Mouse (Mus musculus): Measurements from ENCODE around the gene Dhx37. TPM values are rescaled to one million over a fixed set of nuclear protein-coding genes. Genes with fewer than 3 reads are reported as not detected.
A peak's percentile ranks its signal among the peaks of the same experiment; 100 is the strongest.
"Not testable (repeated sequence)": the region's sequence is repeated elsewhere in the genome, so short reads cannot be mapped to it uniquely, and the experiment has no call there.

Dhx37 gene
- total RNA-seq, 1 experiment: 24.7 TPM

DNA sequence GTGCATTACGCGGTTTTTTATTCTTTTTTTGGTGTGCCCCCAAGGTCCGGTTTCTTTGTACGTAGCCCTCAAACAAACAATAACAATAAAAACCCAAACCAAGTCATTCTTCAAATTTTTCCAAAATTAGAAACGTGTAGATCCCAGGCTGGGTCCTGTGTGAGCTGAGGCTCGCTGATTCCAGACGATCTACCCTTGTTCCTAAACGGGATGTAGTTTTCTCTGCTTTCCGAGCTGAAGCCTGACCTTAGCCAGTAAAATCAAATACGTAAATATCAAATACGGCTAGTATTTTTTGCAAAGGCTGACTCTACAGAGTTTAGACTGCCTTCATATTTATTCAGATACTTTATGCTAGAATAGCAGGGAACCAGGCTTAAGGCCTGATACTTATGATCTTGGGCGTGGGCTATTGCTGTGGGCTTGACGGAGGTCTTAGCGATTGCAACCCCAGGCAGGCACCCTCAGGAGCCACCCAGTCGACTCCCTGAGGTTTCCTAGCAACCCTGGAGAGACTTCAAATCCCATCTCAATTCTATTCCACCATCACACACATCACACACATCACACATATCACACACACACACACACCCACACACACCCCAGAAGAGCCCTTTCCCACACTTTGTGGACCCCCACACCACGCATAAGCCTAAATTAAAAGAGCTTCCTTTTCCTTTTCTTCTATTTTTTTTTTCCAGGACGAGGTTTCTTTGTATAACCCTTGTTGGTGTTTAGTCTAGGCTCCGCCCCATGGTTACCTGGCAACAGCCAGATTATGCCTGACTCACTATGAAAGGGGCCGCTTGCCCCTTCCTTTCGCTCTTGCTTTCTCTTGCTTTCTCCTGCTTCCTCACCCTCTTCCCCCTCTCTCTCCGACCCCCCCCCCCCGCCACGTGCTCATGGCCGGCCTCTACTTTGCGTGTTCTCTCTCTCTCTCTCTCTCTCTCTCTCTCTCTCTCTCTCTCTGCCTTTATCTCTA lies 40.0 kb downstream of the Dhx37 start:
- H3K4me1 ChIP-seq (ENCODE audit: control insufficient read depth in 2 of 2, insufficient read depth in 2 of 2, low read length in 2 of 2, poor library complexity in 1 of 2): peaks cover 3 to 7% of the 10 kb centered on the region in 2 experiments; a peak in 2 of 4 replicates
- in situ Hi-C loops (cut with MboI; ENCODE audit: low sequenced_read_pairs in 2 of 2, unreplicated experiment in 2 of 2): no loop called here
- H3K36me3 ChIP-seq (ENCODE audit: control insufficient read depth, insufficient read depth, low read length, poor library complexity, severe bottlenecking): peaks cover 2% of the 10 kb centered on the region; the same call in 1 of the 2 replicates
- H3K9ac ChIP-seq (ENCODE audit: insufficient read depth, low read depth, low read length, poor library complexity, severe bottlenecking): peak overlapping the region; percentile 75
- TF ChIP-seq MAFK (IDR thresholded peaks at IDR 0.05; ENCODE audit: insufficient read depth, low read depth, low read length): 0 out of 2 replicates have a peak, but pooled peaks have one; percentile 9
- no peak; the same call in 1 of the 2 replicates for TF ChIP-seq CHD2 (IDR thresholded peaks at IDR 0.05; ENCODE audit: low read depth, low read length)
- peak; percentile 87 for TF ChIP-seq ZNF384 (IDR thresholded peaks at IDR 0.05; ENCODE audit: low read depth, low read length)
- no peaks in the 10 kb centered on the region for H3K9me3 ChIP-seq (ENCODE audit: control insufficient read depth, insufficient read depth, low read depth, low read length)
- peak overlapping the region; percentile 31 to 44; a peak in 3 of 4 replicates for H3K4me3 ChIP-seq (ENCODE audit: insufficient read depth in 1 of 2, low read depth in 1 of 2, low read length in 2 of 2, poor library complexity in 1 of 2, severe bottlenecking in 1 of 2)
- peak overlapping the region; percentile 98 for H3K27ac ChIP-seq (ENCODE audit: insufficient read depth, low read depth, low read length, poor library complexity, severe bottlenecking)
- DNase-seq (ENCODE audit: low read depth, low spot score): peak; percentile 79

DNA sequence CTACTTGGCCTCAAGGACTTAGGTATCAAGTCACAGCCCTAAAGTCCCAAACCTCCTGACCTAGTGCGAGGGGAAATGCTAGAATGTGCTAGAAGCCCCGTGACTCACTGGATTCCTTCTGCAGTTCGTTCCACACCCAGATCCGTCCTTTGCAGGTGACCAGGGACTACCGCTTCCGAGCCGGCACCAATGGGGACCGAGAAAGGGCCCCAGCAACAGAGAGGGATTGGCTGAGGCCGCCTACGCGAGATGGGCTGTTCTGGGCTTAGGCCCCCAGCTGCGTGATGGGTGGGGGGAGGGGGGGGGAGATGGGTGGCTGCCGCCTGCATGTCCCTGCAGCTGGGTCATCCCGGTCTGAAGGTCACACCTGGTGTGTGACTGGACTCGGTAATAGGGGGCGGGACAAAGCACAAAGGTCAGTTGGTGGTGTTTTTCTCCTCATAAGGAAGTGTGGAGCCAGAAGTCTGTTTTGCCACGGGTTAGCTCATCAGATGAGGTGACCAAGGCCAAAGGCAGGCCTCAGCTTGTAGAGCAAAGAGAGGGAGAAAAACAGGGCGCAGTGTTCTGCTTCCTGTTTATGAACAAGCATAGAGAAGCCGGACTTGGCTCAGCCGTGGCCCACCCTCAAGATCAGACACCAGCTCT lies 40.8 kb downstream of the Dhx37 start:
- in situ Hi-C loops (cut with MboI; ENCODE audit: low sequenced_read_pairs in 2 of 2, unreplicated experiment in 2 of 2): no loop called here
- Histone ChIP-seq H3K4me1 (ENCODE audit: control insufficient read depth in 2 of 2, insufficient read depth in 2 of 2, low read length in 2 of 2, poor library complexity in 1 of 2) (peaks cover 3 to 7% of the 10 kb centered on the region in 2 experiments; a peak in 2 of 4 replicates), H3K9ac (ENCODE audit: insufficient read depth, low read depth, low read length, poor library complexity, severe bottlenecking) (peak overlapping the region; percentile 75), H3K36me3 (ENCODE audit: control insufficient read depth, insufficient read depth, low read length, poor library complexity, severe bottlenecking) (peaks cover 10% of the 10 kb centered on the region), H3K9me3 (ENCODE audit: control insufficient read depth, insufficient read depth, low read depth, low read length) (no peaks in the 10 kb centered on the region), H3K27ac (ENCODE audit: insufficient read depth, low read depth, low read length, poor library complexity, severe bottlenecking) (peak overlapping the region; percentile 98), H3K4me3 (ENCODE audit: insufficient read depth in 1 of 2, low read depth in 1 of 2, low read length in 2 of 2, poor library complexity in 1 of 2, severe bottlenecking in 1 of 2) (peak overlapping the region; percentile 31 to 44; a peak in 3 of 4 replicates)
- peak; percentile 96 for DNase-seq (ENCODE audit: low read depth, low spot score)
- TF ChIP-seq HCFC1 (IDR thresholded peaks at IDR 0.05; ENCODE audit: borderline replicate concordance, insufficient read depth, low read length) (no peak), CHD2 (IDR thresholded peaks at IDR 0.05; ENCODE audit: low read depth, low read length) (peak; percentile 68), MAFK (IDR thresholded peaks at IDR 0.05; ENCODE audit: insufficient read depth, low read depth, low read length) (peak; percentile 56)

DNA sequence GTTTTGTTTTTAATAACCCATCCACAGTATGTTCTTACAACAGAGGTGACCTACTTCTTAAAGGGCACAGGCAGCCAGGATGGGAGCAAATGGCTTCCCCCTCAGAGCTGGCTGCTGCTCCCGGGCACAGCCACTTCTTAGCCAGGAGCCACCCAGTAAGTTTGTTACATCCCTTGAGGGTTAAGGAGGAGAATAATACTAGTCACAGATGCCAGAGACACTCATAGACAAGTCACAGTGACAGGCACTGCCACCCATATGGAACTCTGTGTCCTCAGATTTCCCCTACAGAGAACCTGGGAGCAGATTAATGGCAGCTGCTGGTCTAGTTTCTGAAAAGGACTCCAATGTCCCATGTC lies 41.3 kb downstream of the Dhx37 start:
- in situ Hi-C loops (cut with MboI; ENCODE audit: low sequenced_read_pairs in 2 of 2, unreplicated experiment in 2 of 2): no loop called here
- Histone ChIP-seq H3K27ac (ENCODE audit: insufficient read depth, low read depth, low read length, poor library complexity, severe bottlenecking) (peak overlapping the region; percentile 98), H3K36me3 (ENCODE audit: control insufficient read depth, insufficient read depth, low read length, poor library complexity, severe bottlenecking) (peaks cover 12% of the 10 kb centered on the region), H3K4me1 (ENCODE audit: control insufficient read depth in 2 of 2, insufficient read depth in 2 of 2, low read length in 2 of 2, poor library complexity in 1 of 2) (peaks cover 3 to 7% of the 10 kb centered on the region in 2 experiments; a peak in 2 of 4 replicates), H3K9me3 (ENCODE audit: control insufficient read depth, insufficient read depth, low read depth, low read length) (no peaks in the 10 kb centered on the region), H3K9ac (ENCODE audit: insufficient read depth, low read depth, low read length, poor library complexity, severe bottlenecking) (peak overlapping the region; percentile 64; the same call in 1 of the 2 replicates), H3K4me3 (ENCODE audit: insufficient read depth in 1 of 2, low read depth in 1 of 2, low read length in 2 of 2, poor library complexity in 1 of 2, severe bottlenecking in 1 of 2) (peak overlapping the region; percentile 0 to 10; a peak in 1 of 4 replicates)
- no peak for DNase-seq (ENCODE audit: low read depth, low spot score)
- TF ChIP-seq CHD2 (IDR thresholded peaks at IDR 0.05; ENCODE audit: low read depth, low read length) (no peak), MAFK (IDR thresholded peaks at IDR 0.05; ENCODE audit: insufficient read depth, low read depth, low read length) (no peak), ZNF384 (IDR thresholded peaks at IDR 0.05; ENCODE audit: low read depth, low read length) (no peak), HCFC1 (IDR thresholded peaks at IDR 0.05; ENCODE audit: borderline replicate concordance, insufficient read depth, low read length) (no peak), ZC3H11A (IDR thresholded peaks at IDR 0.05; ENCODE audit: borderline replicate concordance, low read depth, low read length) (no peak)

DNA sequence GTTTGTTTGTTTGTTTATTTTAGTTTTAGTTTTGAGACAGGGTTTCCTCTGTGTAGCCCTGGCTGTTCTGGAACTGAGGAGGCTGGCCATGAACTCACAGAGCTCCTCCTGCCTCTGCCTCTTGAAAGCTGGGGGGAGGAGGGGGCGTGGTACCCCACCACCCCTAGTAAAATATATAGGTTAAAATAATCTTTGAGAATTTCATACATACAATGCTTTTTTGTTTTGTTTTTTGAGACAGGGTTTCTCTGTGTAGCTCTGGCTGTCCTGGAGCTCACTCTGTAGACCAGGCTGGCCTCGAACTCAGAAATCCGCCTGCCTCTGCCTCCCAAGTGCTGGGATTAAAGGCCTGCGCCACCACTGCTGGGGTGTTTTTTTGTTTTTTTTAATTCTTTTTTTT lies 41.7 kb downstream of the Dhx37 start:
- DNase-seq (ENCODE audit: low read depth, low spot score); H3K9ac ChIP-seq (ENCODE audit: insufficient read depth, low read depth, low read length, poor library complexity, severe bottlenecking); H3K27ac ChIP-seq (ENCODE audit: insufficient read depth, low read depth, low read length, poor library complexity, severe bottlenecking); H3K4me1 ChIP-seq (ENCODE audit: control insufficient read depth in 2 of 2, insufficient read depth in 2 of 2, low read length in 2 of 2, poor library complexity in 1 of 2); H3K9me3 ChIP-seq (ENCODE audit: control insufficient read depth, insufficient read depth, low read depth, low read length); in situ Hi-C loops (cut with MboI; ENCODE audit: low sequenced_read_pairs in 2 of 2, unreplicated experiment in 2 of 2); H3K4me3 ChIP-seq (ENCODE audit: insufficient read depth in 1 of 2, low read depth in 1 of 2, low read length in 2 of 2, poor library complexity in 1 of 2, severe bottlenecking in 1 of 2): not testable (repeated sequence)
- H3K36me3 ChIP-seq (ENCODE audit: control insufficient read depth, insufficient read depth, low read length, poor library complexity, severe bottlenecking): peaks cover 12% of the 10 kb centered on the region
